Mouse (Mus musculus) frontal cortex, postnatal 14 days (tissue): Measurements from ENCODE around the gene Tpr.

ENCODE experiments used
- DNase-seq, 2 experiments: peaks; one replicate each; pipeline ENCODE4 v3.0.0; 2022; ENCODE audit warnings: low spot score in 2 of 2

Gene Tpr

GRCm38 (mm10) chr1:150392638-150393487 lies at the start of gene Tpr, which contains the start of gene Odr4:
Tpr (plus strand) TSS chr1:150392838.
Odr4 (minus strand) TSS chr1:150393080.
- DNase-seq = peak; percentile 98 to 99

GRCm38 (mm10) chr1:150360864-150361263 lies 31.8 kb upstream of the Tpr start:
- DNase-seq = no peak

- no peak for DNase-seq
These were observed 19.7 kb upstream of the Tpr start for GRCm38 (mm10) chr1:150372895-150373294.

GRCm38 (mm10) chr1:150374247-150374646 lies 18.4 kb upstream of the Tpr start:
- DNase-seq = no peak

- DNase-seq = no peak
These were observed 8.5 kb upstream of the Tpr start for GRCm38 (mm10) chr1:150384138-150384537.

- DNase-seq = no peak
These were observed 5.1 kb upstream of the Tpr start for GRCm38 (mm10) chr1:150387572-150387971.

GRCm38 (mm10) chr1:150389390-150390129 lies 3.1 kb upstream of the Tpr start:
- DNase-seq = no peak

- no peak for DNase-seq
These were observed 554 bp upstream of the Tpr start for GRCm38 (mm10) chr1:150391931-150392637.

- DNase-seq = no peak
These were observed 832 bp downstream of the Tpr start for GRCm38 (mm10) chr1:150393488-150393852.

GRCm38 (mm10) chr1:150396001-150396400 lies 3.4 kb downstream of the Tpr start:
- DNase-seq = no peak

GRCm38 (mm10) chr1:150403914-150404313 lies 11.3 kb downstream of the Tpr start:
- DNase-seq = no peak

GRCm38 (mm10) chr1:150404555-150404954 lies 11.9 kb downstream of the Tpr start:
- no peak for DNase-seq

GRCm38 (mm10) chr1:150407285-150407684 lies 14.6 kb downstream of the Tpr start:
- no peak for DNase-seq

- no peak for DNase-seq
These were observed 17.4 kb downstream of the Tpr start for GRCm38 (mm10) chr1:150409996-150410395.

- DNase-seq = no peak
These were observed 23.4 kb downstream of the Tpr start for GRCm38 (mm10) chr1:150416006-150416405.

GRCm38 (mm10) chr1:150418426-150418825 lies 25.8 kb downstream of the Tpr start:
- DNase-seq = no peak

- DNase-seq = no peak
These were observed 33.0 kb downstream of the Tpr start for GRCm38 (mm10) chr1:150425665-150426064.

- DNase-seq = no peak
These were observed 33.6 kb downstream of the Tpr start for GRCm38 (mm10) chr1:150426216-150426615.

- DNase-seq = no peak
These were observed 46.0 kb downstream of the Tpr start for GRCm38 (mm10) chr1:150438641-150439040.

GRCm38 (mm10) chr1:150441731-150442130 lies 49.1 kb downstream of the Tpr start:
- no peak for DNase-seq

GRCm38 (mm10) chr1:150458977-150459376 lies 66.3 kb downstream of the Tpr start:
- no peak for DNase-seq

- no peak for DNase-seq
These were observed 67.0 kb downstream of the Tpr start for GRCm38 (mm10) chr1:150459599-150459998.
